Mouse (Mus musculus) MEL (cell line): ENCODE measurements around the gene Def8. TPM values are rescaled to one million over a fixed set of nuclear protein-coding genes. Genes with fewer than 3 reads are reported as not detected.

Source experiments
- BHLHE40 ChIP-seq: IDR thresholded peaks from 2 replicates; pipeline ENCODE4 v1.6.1; 2012; ENCODE audit warnings: low read depth, mild to moderate bottlenecking, inconsistent platforms, low read length, improper control_type of control experiment, borderline replicate concordance
- CHD1 ChIP-seq: IDR thresholded peaks from 2 replicates; pipeline ENCODE4 v1.6.1; 2012; ENCODE audit warnings: low read depth, mild to moderate bottlenecking, inconsistent platforms, low read length, improper control_type of control experiment
- CHD2 ChIP-seq: IDR thresholded peaks from 2 replicates; pipeline ENCODE4 v1.6.1; 2011; ENCODE audit warnings: low read length, improper control_type of control experiment
- CTCF ChIP-seq, 3 experiments: IDR thresholded peaks in 2 of 3; conservative IDR thresholded peaks in 1 of 3; 2 replicates each; pipeline ENCODE4 v1.5.1; 2011 to 2012; ENCODE audit warnings: low read length in 3 of 3, low read depth in 2 of 3, mild to moderate bottlenecking in 2 of 3, improper control_type of control experiment in 1 of 3, inconsistent platforms in 1 of 3, mixed read lengths in 1 of 3, moderate library complexity in 1 of 3; ENCODE audit not compliant: control insufficient read depth in 1 of 3, insufficient read depth in 1 of 3, poor library complexity in 1 of 3, severe bottlenecking in 1 of 3
- E2F4 ChIP-seq: IDR thresholded peaks from 2 replicates; pipeline ENCODE4 v1.6.1; 2011; ENCODE audit warnings: low read depth, low read length, improper control_type of control experiment, borderline replicate concordance
- EP300 ChIP-seq, 2 experiments: IDR thresholded peaks; 2 replicates each; pipeline ENCODE4 v1.6.1; 2011; ENCODE audit warnings: improper control_type of control experiment in 2 of 2, low read length in 2 of 2, low read depth in 1 of 2, mild to moderate bottlenecking in 1 of 2
- GABPA ChIP-seq: IDR thresholded peaks from 2 replicates; pipeline ENCODE4 v1.6.1; 2012; ENCODE audit warnings: low read depth, mild to moderate bottlenecking, inconsistent platforms, low read length, improper control_type of control experiment, moderate library complexity
- GATA1 ChIP-seq: IDR thresholded peaks from 2 replicates; pipeline ENCODE4 v1.6.1; 2011; ENCODE audit warnings: low read depth, low read length, improper control_type of control experiment
- KAT2A ChIP-seq: conservative IDR thresholded peaks from 2 replicates; pipeline ENCODE4 v1.6.1; 2012; ENCODE audit warnings: low read depth, low read length, improper control_type of control experiment, inconsistent platforms
- MAX ChIP-seq: IDR thresholded peaks from 2 replicates; pipeline ENCODE4 v1.6.1; 2011; ENCODE audit warnings: low read length, improper control_type of control experiment
- MEF2A ChIP-seq: IDR thresholded peaks from 2 replicates; pipeline ENCODE4 v1.6.1; 2014; ENCODE audit warnings: low read depth, mild to moderate bottlenecking, inconsistent platforms, low read length, improper control_type of control experiment; ENCODE audit not compliant: poor library complexity, insufficient replicate concordance, severe bottlenecking; ENCODE audit errors: extremely low read depth
- MYC ChIP-seq: IDR thresholded peaks from 2 replicates; pipeline ENCODE4 v1.6.1; 2011; ENCODE audit warnings: low read depth, mild to moderate bottlenecking, low read length, improper control_type of control experiment, moderate library complexity
- NELFE ChIP-seq: IDR thresholded peaks from 2 replicates; pipeline ENCODE4 v1.6.1; 2011; ENCODE audit warnings: low read depth, low read length, improper control_type of control experiment
- NRF1 ChIP-seq: IDR thresholded peaks from 2 replicates; pipeline ENCODE4 v1.6.1; 2014; ENCODE audit warnings: low read depth, mild to moderate bottlenecking, inconsistent platforms, low read length, improper control_type of control experiment, moderate library complexity; ENCODE audit not compliant: poor library complexity, insufficient read depth, severe bottlenecking
- POLR2A ChIP-seq, 2 experiments: IDR thresholded peaks; 2 replicates each; pipeline ENCODE4 v1.6.1; 2011 to 2012; ENCODE audit warnings: low read length in 2 of 2, mild to moderate bottlenecking in 2 of 2, control low read depth in 1 of 2, improper control_type of control experiment in 1 of 2, low read depth in 1 of 2, moderate library complexity in 1 of 2; ENCODE audit not compliant: control insufficient read depth in 1 of 2, insufficient read depth in 1 of 2, poor library complexity in 1 of 2
- POLR2AphosphoS2 ChIP-seq: IDR thresholded peaks from 2 replicates; pipeline ENCODE4 v1.6.1; 2011; ENCODE audit warnings: low read length, improper control_type of control experiment
- RCOR1 ChIP-seq: IDR thresholded peaks from 2 replicates; pipeline ENCODE4 v1.6.1; 2012; ENCODE audit warnings: low read depth, mild to moderate bottlenecking, inconsistent platforms, low read length, improper control_type of control experiment
- SMC3 ChIP-seq: IDR thresholded peaks from 2 replicates; pipeline ENCODE4 v1.6.1; 2011; ENCODE audit warnings: low read depth, low read length, improper control_type of control experiment
- TBP ChIP-seq: IDR thresholded peaks from 2 replicates; pipeline ENCODE4 v1.8.0; 2011; ENCODE audit warnings: low read depth, low read length, improper control_type of control experiment
- TCF12 ChIP-seq: IDR thresholded peaks from 2 replicates; pipeline ENCODE4 v1.6.1; 2014; ENCODE audit warnings: low read depth, mild to moderate bottlenecking, inconsistent platforms, low read length, improper control_type of control experiment, moderate library complexity
- USF2 ChIP-seq, 2 experiments: IDR thresholded peaks; 2 replicates each; pipeline ENCODE4 v1.6.1; 2011 to 2012; ENCODE audit warnings: improper control_type of control experiment in 2 of 2, low read length in 2 of 2, borderline replicate concordance in 1 of 2, inconsistent platforms in 1 of 2, low read depth in 1 of 2, mild to moderate bottlenecking in 1 of 2; ENCODE audit not compliant: insufficient read depth in 1 of 2
- ZMIZ1 ChIP-seq: IDR thresholded peaks from 2 replicates; pipeline ENCODE4 v1.6.1; 2012; ENCODE audit warnings: low read depth, mild to moderate bottlenecking, inconsistent platforms, low read length, improper control_type of control experiment, moderate library complexity
- ZNF384 ChIP-seq: IDR thresholded peaks from 2 replicates; pipeline ENCODE4 v1.6.1; 2012; ENCODE audit warnings: low read depth, mild to moderate bottlenecking, inconsistent platforms, low read length, improper control_type of control experiment
- polyA plus RNA-seq, 2 experiments: library from polyadenylated mRNA; stranded (reverse) in 1 of 2; unstranded in 1 of 2; fragments of >175 nt in 1 of 2; fragments of >200 nt in 1 of 2; gene quantifications; 2 replicates each; pipeline versions ENCODE4 v1.2.1 to v1.2.4; 2012; ENCODE audit warnings: low replicate concordance in 2 of 2, low read depth in 1 of 2; ENCODE audit not compliant: insufficient read length in 2 of 2, insufficient read depth in 1 of 2, missing spikeins in 1 of 2
- total RNA-seq: library from RNA; depleted of rRNA; stranded (reverse); fragments of 300-350 nt; gene quantifications from 2 replicates; pipeline ENCODE4 v1.2.3, GENCODE M21; 2012

The Def8 gene
- total and polyA plus RNA-seq, 3 experiments: 26.0 to 34.0 TPM; not detected in 1

- TF ChIP-seq CTCF (IDR thresholded peaks at IDR 0.05 in 2 of 3, conservative IDR thresholded peaks at IDR 0.05 in 1 of 3; ENCODE audit: control insufficient read depth in 1 of 3, insufficient read depth in 1 of 3, low read depth in 2 of 3, low read length in 3 of 3, poor library complexity in 1 of 3, severe bottlenecking in 1 of 3): peak; percentile 54 to 92 (median 58)
- peak; percentile 69 for TF ChIP-seq TCF12
- no peak for TF ChIP-seq USF2 (IDR thresholded peaks at IDR 0.05; ENCODE audit: borderline replicate concordance in 1 of 2, insufficient read depth in 1 of 2, low read depth in 1 of 2, low read length in 2 of 2)
- peak; percentile 62 for TF ChIP-seq SMC3
- TF ChIP-seq ZNF384: peak; percentile 57
- TF ChIP-seq EP300 (IDR thresholded peaks at IDR 0.05; ENCODE audit: low read depth in 1 of 2, low read length in 2 of 2): peak; percentile 41 to 68; a peak in 3 of 4 replicates
- peak; percentile 5; the same call in 1 of the 2 replicates for TF ChIP-seq GATA1
- TF ChIP-seq POLR2AphosphoS2: no peak
- no peak for TF ChIP-seq E2F4
- TF ChIP-seq RCOR1: peak; percentile 43
- no peak for TF ChIP-seq NELFE
- peak; percentile 90 for TF ChIP-seq TBP
- TF ChIP-seq KAT2A: no peak
- no peak for TF ChIP-seq CHD1
- TF ChIP-seq MEF2A: no peak
- TF ChIP-seq MAX: no peak
- no peak for TF ChIP-seq ZMIZ1
- TF ChIP-seq NRF1: no peak
- TF ChIP-seq BHLHE40: no peak
- no peak for TF ChIP-seq CHD2
- no peak for TF ChIP-seq GABPA
- no peak for TF ChIP-seq POLR2A (IDR thresholded peaks at IDR 0.05; ENCODE audit: control insufficient read depth in 1 of 2, insufficient read depth in 1 of 2, low read depth in 1 of 2, low read length in 2 of 2, poor library complexity in 1 of 2)
- TF ChIP-seq MYC: peak; percentile 63; the same call in 1 of the 2 replicates
Measured at GRCm38 (mm10) chr8:123415967-123416943, 7.1 kb upstream of the Def8 start (continued).
